Mouse (Mus musculus) induced T-regulatory cell, adult 2 months (primary cell): ENCODE results near the gene Olfr987.
"Not testable (repeated sequence)": the region's sequence is repeated elsewhere in the genome, so short reads cannot be mapped to it uniquely, and the experiment has no call there.

Experiments
- DNase-seq: peaks from one replicate; pipeline ENCODE4 v3.0.0-alpha.2; 2012; ENCODE audit warnings: low read depth

The Olfr987 gene

GRCm38 (mm10) chr2:85339215-85339614 lies at the start of gene Olfr987:
Gene Olfr987 (minus strand): TSS chr2:85339315.
- not testable (repeated sequence) for DNase-seq

- DNase-seq: not testable (repeated sequence)
Measured at GRCm38 (mm10) chr2:85363127-85363526, 24.0 kb upstream of the Olfr987 start, which contains the start of gene Olfr988. Gene Olfr988 (minus strand): TSS chr2:85363227.

- no peak for DNase-seq
Measured at GRCm38 (mm10) chr2:85339972-85340371, 857 bp upstream of the Olfr987 start.

GRCm38 (mm10) chr2:85319106-85319505 lies 20.0 kb downstream of the Olfr987 start:
- DNase-seq: no peak

GRCm38 (mm10) chr2:85285406-85285805 lies 53.7 kb downstream of the Olfr987 start:
- no peak for DNase-seq

- no peak for DNase-seq
Measured at GRCm38 (mm10) chr2:85284626-85285025, 54.5 kb downstream of the Olfr987 start.

- peak; percentile 16 for DNase-seq
Measured at GRCm38 (mm10) chr2:85283631-85284466, 55.3 kb downstream of the Olfr987 start.

- no peak for DNase-seq
Measured at GRCm38 (mm10) chr2:85281023-85281422, 58.1 kb downstream of the Olfr987 start.
